Mouse (Mus musculus): ENCODE results near the gene Defb29.

The Defb29 gene

GRCm38 (mm10) chr2:152500863-152501229, 39.1 kb downstream of the Defb29 start:
- DNase-seq (ENCODE audit: low spot score), result no peak

- no peak for DNase-seq (ENCODE audit: low spot score)
These were observed 39.6 kb downstream of the Defb29 start for GRCm38 (mm10) chr2:152500204-152500862.

GRCm38 (mm10) chr2:152498020-152498419, 41.9 kb downstream of the Defb29 start:
- DNase-seq (ENCODE audit: low spot score), result no peak

- no peak for DNase-seq (ENCODE audit: low spot score)
These were observed 46.7 kb downstream of the Defb29 start for GRCm38 (mm10) chr2:152493151-152493550.

GRCm38 (mm10) chr2:152490038-152490437, 49.9 kb downstream of the Defb29 start, which contains the start of gene Defb22:
Defb22 (minus strand) TSS chr2:152490138.
- DNase-seq (ENCODE audit: low spot score), result no peak
